Mouse (Mus musculus) retina, embryonic 14.5 days (tissue): Measurements from ENCODE around the gene Pkib.

Experiments used
- DNase-seq: peaks from one replicate; pipeline ENCODE4 v3.0.0-alpha.2; 2015; ENCODE audit warnings: low spot score

Gene Pkib

GRCm38 (mm10) chr10:57631896-57632867 is at the start of gene Pkib:
Gene Pkib, plus strand, starts transcription at chr10:57631981.
- peak; percentile 72 for DNase-seq

GRCm38 (mm10) chr10:57583927-57584326 is 47.9 kb upstream of the Pkib start:
- no peak for DNase-seq

GRCm38 (mm10) chr10:57594266-57594665 is 37.5 kb upstream of the Pkib start:
- no peak for DNase-seq

- DNase-seq, result no peak
Measured at GRCm38 (mm10) chr10:57597172-57597571, 34.6 kb upstream of the Pkib start.

GRCm38 (mm10) chr10:57602951-57603350 is 28.8 kb upstream of the Pkib start:
- no peak for DNase-seq

- no peak for DNase-seq
Measured at GRCm38 (mm10) chr10:57623311-57623710, 8.5 kb upstream of the Pkib start.

GRCm38 (mm10) chr10:57627773-57628172 is 4.0 kb upstream of the Pkib start:
- no peak for DNase-seq

GRCm38 (mm10) chr10:57630557-57630956 is 1.2 kb upstream of the Pkib start:
- peak; percentile 6 for DNase-seq

GRCm38 (mm10) chr10:57632868-57633240 is 1.1 kb downstream of the Pkib start:
- DNase-seq, result peak; percentile 27

GRCm38 (mm10) chr10:57636970-57637369 is 5.2 kb downstream of the Pkib start:
- no peak for DNase-seq

- no peak for DNase-seq
Measured at GRCm38 (mm10) chr10:57638250-57638649, 6.5 kb downstream of the Pkib start.

- DNase-seq, result no peak
Measured at GRCm38 (mm10) chr10:57639540-57639939, 7.8 kb downstream of the Pkib start.

- no peak for DNase-seq
Measured at GRCm38 (mm10) chr10:57653297-57653696, 21.5 kb downstream of the Pkib start.

- no peak for DNase-seq
Measured at GRCm38 (mm10) chr10:57660505-57660904, 28.7 kb downstream of the Pkib start.

GRCm38 (mm10) chr10:57663758-57664157 is 32.0 kb downstream of the Pkib start:
- DNase-seq, result no peak

GRCm38 (mm10) chr10:57664253-57664652 is 32.5 kb downstream of the Pkib start:
- no peak for DNase-seq

- peak; percentile 11 for DNase-seq
Measured at GRCm38 (mm10) chr10:57675740-57676139, 44.0 kb downstream of the Pkib start.

GRCm38 (mm10) chr10:57687999-57688398 is 56.2 kb downstream of the Pkib start:
- DNase-seq, result no peak

GRCm38 (mm10) chr10:57690161-57690560 is 58.4 kb downstream of the Pkib start:
- DNase-seq, result no peak

GRCm38 (mm10) chr10:57702246-57702645 is 70.5 kb downstream of the Pkib start:
- DNase-seq, result no peak

GRCm38 (mm10) chr10:57721035-57721434 is 89.3 kb downstream of the Pkib start:
- DNase-seq, result no peak

GRCm38 (mm10) chr10:57722363-57722762 is 90.6 kb downstream of the Pkib start:
- no peak for DNase-seq

GRCm38 (mm10) chr10:57727666-57728065 is 95.9 kb downstream of the Pkib start:
- no peak for DNase-seq

- DNase-seq, result no peak
Measured at GRCm38 (mm10) chr10:57731672-57732071, 99.9 kb downstream of the Pkib start.
